Comparison of ENCODE assay signal across 8 mouse cellular contexts in the genomic region with DNA sequence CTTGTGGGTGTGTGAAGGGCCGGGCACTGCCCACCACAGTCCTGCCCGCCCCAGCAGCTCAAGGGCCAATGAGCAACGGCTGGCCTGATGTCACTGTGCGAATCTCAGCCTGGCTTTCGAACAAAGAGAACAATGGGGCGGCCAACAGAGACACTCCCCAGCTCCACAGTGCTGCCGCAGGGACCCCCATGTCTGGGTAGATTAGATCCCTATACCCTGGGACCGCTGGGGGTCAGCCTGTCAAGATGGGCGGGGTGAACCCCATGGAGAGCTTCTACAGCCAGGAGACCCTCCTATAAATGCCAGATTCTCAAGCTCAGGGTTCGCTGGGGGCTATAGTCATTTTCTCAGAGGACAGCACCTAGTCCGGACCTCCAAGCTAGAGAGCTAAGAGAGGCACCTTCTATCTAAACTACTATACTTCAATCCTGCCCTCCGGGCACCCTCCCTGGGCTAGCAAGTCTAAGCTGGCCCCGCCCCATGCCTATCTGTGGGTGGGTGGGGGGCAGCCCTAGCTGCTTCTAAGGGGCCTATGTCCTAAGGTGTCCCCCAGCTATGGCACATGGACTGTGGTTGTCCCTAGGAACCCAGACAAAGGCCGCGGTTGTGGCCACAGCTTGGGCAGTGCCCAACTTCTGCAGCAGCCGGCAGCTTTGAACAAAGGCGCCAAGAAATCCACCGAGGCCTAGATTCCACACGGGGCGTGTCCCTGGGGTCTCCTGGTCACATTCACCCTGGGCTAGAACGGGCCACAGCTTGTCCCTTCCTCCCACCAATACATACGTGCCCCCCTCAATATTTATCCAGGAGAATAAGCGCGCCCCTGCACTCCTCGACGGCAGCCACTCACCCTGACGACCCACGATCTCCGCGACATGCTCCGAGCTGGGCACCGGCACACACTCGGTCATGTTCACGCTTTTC. TPM values are rescaled to one million over a fixed set of nuclear protein-coding genes. Genes with fewer than 3 reads are reported as not detected.
DNase-seq lines count a peak whose midpoint lies in the region; ATAC-seq and TF ChIP-seq lines count a peak whose summit lies in the region.

No protein-coding gene starts in this region.

- peak; percentile 74 for ATAC-seq in hindbrain, postnatal 0 days
- no peak for ATAC-seq in monocyte, adult 5-6 weeks (replicated peaks; ENCODE audit: insufficient number of reproducible peaks, low FRiP score, low TSS enrichment, poor library complexity, severe bottlenecking)

- peaks cover 12% of the 10 kb centered on the region for H3K36me3 ChIP-seq in thymus, adult 2 months (ENCODE audit: control insufficient read depth, insufficient read depth, low read length)
- H3K36me3 ChIP-seq in hindbrain, postnatal 0 days (ENCODE audit: insufficient read depth, low read length) = peaks cover 20% of the 10 kb centered on the region

- H3K27ac ChIP-seq in thymus, adult 2 months (ENCODE audit: control insufficient read depth, insufficient read depth, low read length) = no peak overlapping the region
- peak overlapping the region; percentile 98 for H3K27ac ChIP-seq in hindbrain, postnatal 0 days

- TF ChIP-seq CTCF in thymus, adult 2 months (IDR thresholded peaks at IDR 0.05; ENCODE audit: borderline replicate concordance, control insufficient read depth, extremely low read depth, insufficient read depth, low read length, poor library complexity) = no peak
- no peak for TF ChIP-seq CTCF in hindbrain, postnatal 0 days (IDR thresholded peaks at IDR 0.05; ENCODE audit: low read depth)

- peak; percentile 67 for DNase-seq in adrenal gland, postnatal 10 days
- no peak for DNase-seq in adrenal gland, postnatal 4 days (ENCODE audit: low spot score in 2 of 2)
- DNase-seq in thymus, adult 2 months = no peak
- DNase-seq in thymus, postnatal 0 days (ENCODE audit: low spot score) = no peak
- DNase-seq in hindbrain, postnatal 0 days (ENCODE audit: low spot score) = peak; percentile 90
- DNase-seq in lung, postnatal 4 days = peak; percentile 68 to 77
- no peak for DNase-seq in urinary bladder, postnatal 14 days (ENCODE audit: low spot score)

- H3K9ac ChIP-seq in hindbrain, postnatal 0 days (replicated peaks; ENCODE audit: low read length) = peak overlapping the region; percentile 98

- H3K4me3 ChIP-seq in thymus, adult 2 months (ENCODE audit: control insufficient read depth, insufficient read depth, low read length) = peak overlapping the region; percentile 50
- H3K4me3 ChIP-seq in hindbrain, postnatal 0 days (ENCODE audit: low read length) = peak overlapping the region; percentile 95

- H3K4me1 ChIP-seq in thymus, adult 2 months (replicated peaks; ENCODE audit: control insufficient read depth, insufficient read depth, low read length) = peaks cover 35% of the 10 kb centered on the region
- peaks cover 26% of the 10 kb centered on the region for H3K4me1 ChIP-seq in hindbrain, postnatal 0 days (ENCODE audit: insufficient read depth, low read length)

- 0 out of 2 replicates have a peak, but pooled peaks have one; percentile 10 for TF ChIP-seq POLR2A in thymus, adult 2 months (IDR thresholded peaks at IDR 0.05; ENCODE audit: control insufficient read depth, extremely low read depth, insufficient read depth, low read length, poor library complexity)

- H3K4me2 ChIP-seq in hindbrain, postnatal 0 days (ENCODE audit: low read depth, low read length) = peak overlapping the region; percentile 99

- 46% methylated on average over 34 of the region's 34 CpGs for WGBS in thymus, adult 2 months
- WGBS in hindbrain, postnatal 0 days = under 1% methylated on average over 34 of the region's 34 CpGs

- H3K9me3 ChIP-seq in hindbrain, postnatal 0 days (ENCODE audit: low read length) = no peaks in the 10 kb centered on the region

- peaks cover 8% of the 10 kb centered on the region; the same call in 1 of the 2 replicates for H3K27me3 ChIP-seq in thymus, adult 2 months (ENCODE audit: control insufficient read depth, insufficient read depth, low read length)
- no peaks in the 10 kb centered on the region for H3K27me3 ChIP-seq in hindbrain, postnatal 0 days (ENCODE audit: insufficient read depth, low read length)

RNA-seq across cellular contexts. Expression of gene Mex3d, which starts 1.4 kb away (rescaled TPM):
- total RNA-seq in adrenal gland, postnatal 10 days (2021) = 10 to 100 TPM; 19.6 to 21.8 TPM
- 10 to 100 TPM; 25.4 to 26.7 TPM for total RNA-seq in adrenal gland, postnatal 4 days (2021)
- 34.9 and 38.2 TPM in 2 replicates for polyA plus RNA-seq in thymus, adult 2 months (2012; rRNA removed)
- polyA plus RNA-seq in thymus, postnatal 0 days (2015; fragmentation: Nextera tagmentation; extraction: Ambion mirVana) = 3.2 and 4.7 TPM in 2 replicates
- total RNA-seq in hindbrain, postnatal 0 days (2014; rRNA removed) = 129 and 145 TPM in 2 replicates
- polyA plus RNA-seq in hindbrain, postnatal 0 days (2015; fragmentation: Nextera tagmentation; extraction: Ambion mirVana) = 11.6 and 14.2 TPM in 2 replicates
- total RNA-seq in monocyte, adult 5-6 weeks (2017) = 4.1 to 5.3 TPM (median 5.2 TPM) in 3 replicates

RNA-seq across cellular contexts. Expression of gene Mbd3, which starts 13.3 kb away (rescaled TPM):
- total RNA-seq in adrenal gland, postnatal 10 days (2021) = 100 to 1,000 TPM; 103 to 113 TPM
- 100 to 1,000 TPM; 142 to 147 TPM for total RNA-seq in adrenal gland, postnatal 4 days (2021)
- 268 and 290 TPM in 2 replicates for polyA plus RNA-seq in thymus, adult 2 months (2012; rRNA removed)
- 151 and 166 TPM in 2 replicates for polyA plus RNA-seq in thymus, postnatal 0 days (2015; fragmentation: Nextera tagmentation; extraction: Ambion mirVana)
- total RNA-seq in hindbrain, postnatal 0 days (2014; rRNA removed) = 48.2 and 50.4 TPM in 2 replicates
- polyA plus RNA-seq in hindbrain, postnatal 0 days (2015; fragmentation: Nextera tagmentation; extraction: Ambion mirVana) = 166 and 175 TPM in 2 replicates
- 11.4 to 34.6 TPM (median 18.6 TPM) in 3 replicates for total RNA-seq in monocyte, adult 5-6 weeks (2017)

RNA-seq across cellular contexts. Expression of gene Uqcr11, which starts 20.6 kb away (rescaled TPM):
- 1,000 to 10,000 TPM; 1,321 to 1,365 TPM for total RNA-seq in adrenal gland, postnatal 10 days (2021)
- 100 to 1,000 TPM; 535 to 613 TPM for total RNA-seq in adrenal gland, postnatal 4 days (2021)
- polyA plus RNA-seq in thymus, adult 2 months (2012; rRNA removed) = 1,246 and 1,699 TPM in 2 replicates
- polyA plus RNA-seq in thymus, postnatal 0 days (2015; fragmentation: Nextera tagmentation; extraction: Ambion mirVana) = 635 and 689 TPM in 2 replicates
- total RNA-seq in hindbrain, postnatal 0 days (2014; rRNA removed) = 369 and 391 TPM in 2 replicates
- polyA plus RNA-seq in hindbrain, postnatal 0 days (2015; fragmentation: Nextera tagmentation; extraction: Ambion mirVana) = 897 and 981 TPM in 2 replicates
- 56.9 to 82.5 TPM (median 76.8 TPM) in 3 replicates for total RNA-seq in monocyte, adult 5-6 weeks (2017)

RNA-seq across cellular contexts. Expression of gene Plk5, which starts 29.8 kb away (rescaled TPM):
- under 1 TPM in 1 of 2 experiments, not detected in 1; 0.12 TPM for total RNA-seq in adrenal gland, postnatal 10 days (2021)
- total RNA-seq in adrenal gland, postnatal 4 days (2021) = under 1 TPM in 1 of 2 experiments, not detected in 1; 0.36 TPM
- 0.17 and 0.22 TPM in 2 replicates for polyA plus RNA-seq in thymus, adult 2 months (2012; rRNA removed)
- 0.17 and 0.21 TPM in 2 replicates for polyA plus RNA-seq in thymus, postnatal 0 days (2015; fragmentation: Nextera tagmentation; extraction: Ambion mirVana)
- 15.7 and 18.3 TPM in 2 replicates for total RNA-seq in hindbrain, postnatal 0 days (2014; rRNA removed)
- 8.9 and 9.3 TPM in 2 replicates for polyA plus RNA-seq in hindbrain, postnatal 0 days (2015; fragmentation: Nextera tagmentation; extraction: Ambion mirVana)
- total RNA-seq in monocyte, adult 5-6 weeks (2017) = not detected in 3 replicates

RNA-seq across cellular contexts. Expression of gene Adamtsl5, which starts 37.9 kb away (rescaled TPM):
- total RNA-seq in adrenal gland, postnatal 10 days (2021) = 10 to 100 TPM in 1 of 2 experiments, 1 to 10 TPM in 1; 7.6 to 18.7 TPM
- 10 to 100 TPM; 12.8 to 13.2 TPM for total RNA-seq in adrenal gland, postnatal 4 days (2021)
- polyA plus RNA-seq in thymus, adult 2 months (2012; rRNA removed) = 4.6 and 9.0 TPM in 2 replicates
- 1.0 and 1.1 TPM in 2 replicates for polyA plus RNA-seq in thymus, postnatal 0 days (2015; fragmentation: Nextera tagmentation; extraction: Ambion mirVana)
- 0.18 and 1.0 TPM in 2 replicates for total RNA-seq in hindbrain, postnatal 0 days (2014; rRNA removed)
- polyA plus RNA-seq in hindbrain, postnatal 0 days (2015; fragmentation: Nextera tagmentation; extraction: Ambion mirVana) = 0.91 and 1.2 TPM in 2 replicates
- total RNA-seq in monocyte, adult 5-6 weeks (2017) = 0.10 to 0.43 TPM in 2 of 3 replicates, not detected in the other

Comparison
In these comparisons a context has a peak if more than half of its experiments do, and no peak if none do; other contexts are left out.
1. DNase-seq: peak in adrenal gland, postnatal 10 days (single experiment), hindbrain, postnatal 0 days (single experiment) and lung, postnatal 4 days (2 of 2); none in adrenal gland, postnatal 4 days (0 of 2), thymus, adult 2 months (single experiment), thymus, postnatal 0 days (single experiment) and urinary bladder, postnatal 14 days (single experiment).